Mouse (Mus musculus) ES-Bruce4 (cell line): ENCODE data around the gene Svs1.

ENCODE experiments used
- CTCF ChIP-seq: IDR thresholded peaks from one replicate; pipeline ENCODE4 v1.8.1; 2011; ENCODE audit warnings: low read depth, low read length
- EP300 ChIP-seq: IDR thresholded peaks from 2 replicates; pipeline ENCODE4 v1.6.1; 2011; ENCODE audit warnings: low read depth, low read length; ENCODE audit not compliant: insufficient read depth
- POLR2A ChIP-seq: IDR thresholded peaks from one replicate; pipeline ENCODE4 v1.8.1; 2011; ENCODE audit warnings: low read length; ENCODE audit not compliant: insufficient read depth

DNA sequence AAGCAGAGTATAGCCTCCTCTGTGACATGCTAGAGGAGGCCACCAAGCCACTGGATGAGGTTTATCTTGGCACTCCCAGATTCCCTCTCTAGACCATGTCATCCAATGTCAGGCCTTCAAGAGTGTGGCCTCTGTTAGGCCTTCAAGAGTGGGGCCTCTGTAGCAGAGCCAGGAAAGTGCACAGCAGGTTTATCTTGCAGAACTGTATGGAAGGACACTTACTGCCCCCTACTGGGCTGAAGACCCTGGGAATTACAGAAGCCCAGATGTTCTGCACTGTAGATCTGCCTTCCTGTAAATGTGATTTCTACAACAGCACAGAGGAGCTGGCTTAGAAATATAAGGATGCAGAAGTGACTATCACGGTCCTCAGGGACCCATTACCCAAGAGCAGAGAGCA, 31.7 kb upstream of the Svs1 start:
- no peak for TF ChIP-seq POLR2A
- TF ChIP-seq CTCF, result peak; percentile 41
- no peak for TF ChIP-seq EP300
